Mouse (Mus musculus): ENCODE measurements around the gene Cd7. TPM values are rescaled to one million over a fixed set of nuclear protein-coding genes. Genes with fewer than 3 reads are reported as not detected.
A peak's percentile ranks its signal among the peaks of the same experiment; 100 is the strongest.

The Cd7 gene
- total and polyA plus RNA-seq, 3 experiments = 0.69 to 3.3 (median 0.69) TPM

DNA sequence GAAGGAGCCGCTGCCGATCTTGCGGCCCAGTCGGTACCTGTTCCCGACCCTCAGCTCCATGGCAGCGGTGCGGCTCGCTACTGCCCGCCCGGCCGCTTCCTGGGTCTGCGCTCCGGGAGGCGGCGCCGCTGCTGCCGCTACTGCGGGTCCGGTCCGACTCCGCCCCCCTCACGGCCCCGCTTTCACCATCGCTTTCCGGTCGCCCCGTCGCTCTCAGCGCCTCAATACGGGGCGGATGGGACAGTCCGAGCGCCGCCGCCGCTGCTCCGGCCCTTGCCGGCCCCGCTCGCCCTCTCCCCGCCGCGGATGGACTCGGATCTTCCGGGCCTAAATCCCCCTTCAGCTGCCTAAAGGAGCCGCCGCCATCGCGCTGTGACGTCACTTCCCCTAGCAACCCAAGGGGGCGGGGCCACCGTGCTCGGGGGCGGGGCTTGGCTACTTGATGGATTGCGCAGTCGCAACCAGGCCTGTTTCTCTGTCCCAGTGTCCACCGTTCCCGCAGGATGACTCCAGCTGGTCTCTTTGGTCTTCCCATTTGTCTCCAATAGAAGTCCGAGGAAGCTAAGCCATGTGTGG is 48.2 kb downstream of the Cd7 start, which contains the start of gene Csnk1d:
Gene Csnk1d, minus strand, starts transcription at position 380 of the 576 bp plus-strand sequence.
- peak; percentile 99 for DNase-seq

DNA sequence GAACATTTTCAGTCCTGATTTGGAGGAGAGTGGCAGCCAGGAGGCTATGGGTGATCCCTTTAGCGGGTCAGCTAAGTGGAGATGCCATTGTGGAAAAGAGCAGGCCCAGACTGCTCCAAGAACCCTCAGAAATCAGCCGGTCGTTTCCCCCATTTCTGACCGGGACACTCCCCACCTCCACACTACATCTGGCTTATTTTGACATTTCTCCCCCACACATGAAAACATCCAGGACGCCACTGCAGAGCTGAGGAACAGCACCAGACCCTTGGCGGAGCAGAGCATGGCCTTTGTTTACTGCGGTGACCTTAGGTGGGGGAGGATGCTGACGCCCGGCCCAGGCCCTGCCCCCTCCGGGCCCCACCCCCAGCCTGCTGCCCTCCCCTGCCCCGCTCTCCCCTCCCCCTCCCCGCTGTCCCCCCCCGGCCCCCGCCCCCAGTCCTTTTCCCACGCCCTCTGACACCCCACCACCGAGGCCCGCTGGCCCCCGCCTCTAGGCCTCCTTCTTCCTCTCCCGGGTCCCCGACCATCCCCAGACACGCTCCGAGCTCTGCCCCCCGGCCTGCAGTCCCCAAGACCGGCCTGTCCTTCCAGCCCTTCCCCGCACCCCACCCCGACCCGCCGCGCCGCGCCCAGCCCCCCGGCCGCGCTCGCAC is 49.0 kb downstream of the Cd7 start:
- peak; percentile 81 for DNase-seq

DNA sequence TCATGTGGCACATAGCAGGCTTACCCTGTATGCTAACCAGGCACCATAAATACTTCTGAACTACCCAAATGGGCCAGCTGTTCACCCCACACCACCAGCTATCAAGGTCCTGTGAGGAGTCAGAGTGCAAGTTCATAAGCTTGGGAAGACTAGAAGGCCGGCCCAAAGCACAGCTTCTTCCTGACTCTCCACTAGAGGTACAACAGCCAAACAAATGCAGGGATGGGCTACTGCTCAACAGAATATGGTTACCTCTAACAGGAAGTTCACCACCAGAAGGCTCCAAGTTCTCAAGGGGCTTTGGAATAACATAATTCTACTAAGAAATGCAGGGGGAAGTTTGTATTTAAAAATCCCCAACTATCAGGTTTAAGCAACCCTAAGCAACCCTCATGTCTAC is 49.7 kb downstream of the Cd7 start:
- no peak for DNase-seq

GRCm38 (mm10) chr11:120988410-120988809 is 50.8 kb downstream of the Cd7 start:
- DNase-seq = no peak

GRCm38 (mm10) chr11:120987608-120988007 is 51.6 kb downstream of the Cd7 start:
- DNase-seq = no peak

Other genes starting within 250 kb of the Cd7 start
- gene Dus1l, start 243.0 kb downstream of the Cd7 start, total RNA-seq (2021) = 10 to 100 TPM; 56.0 to 62.0 TPM
- 43.8 and 53.7 TPM in 2 replicates for gene Dus1l, start 243.0 kb downstream of the Cd7 start, polyA plus RNA-seq (2012; rRNA removed)
- gene Fasn, start 214.9 kb downstream of the Cd7 start, total RNA-seq (2021) = 1,000 to 10,000 TPM in 1 of 2 experiments, 100 to 1,000 TPM in 1; 505 to 2,290 TPM
- gene Fasn, start 214.9 kb downstream of the Cd7 start, polyA plus RNA-seq (2012; rRNA removed) = 7,384 and 9,917 TPM in 2 replicates
- 10 to 100 TPM in 1 of 2 experiments, 1 to 10 TPM in 1; 8.4 to 20.4 TPM for gene Ccdc57, start 106.5 kb downstream of the Cd7 start, total RNA-seq (2021)
- gene Ccdc57, start 106.5 kb downstream of the Cd7 start, polyA plus RNA-seq (2012; rRNA removed) = 2.7 and 3.5 TPM in 2 replicates
- 1 to 10 TPM; 1.2 to 1.3 TPM for gene Slc16a3, start 90.9 kb downstream of the Cd7 start, total RNA-seq (2021)
- 1.4 and 2.5 TPM in 2 replicates for gene Slc16a3, start 90.9 kb downstream of the Cd7 start, polyA plus RNA-seq (2012; rRNA removed)
- gene Csnk1d, start 48.1 kb downstream of the Cd7 start, total RNA-seq (2021) = 100 to 1,000 TPM; 114 to 126 TPM
- gene Csnk1d, start 48.1 kb downstream of the Cd7 start, polyA plus RNA-seq (2012; rRNA removed) = 39.8 and 48.7 TPM in 2 replicates
- not detected for gene Sectm1b, start 24.2 kb upstream of the Cd7 start, total RNA-seq (2021)
- gene Sectm1b, start 24.2 kb upstream of the Cd7 start, polyA plus RNA-seq (2012; rRNA removed) = not detected in 2 replicates
- gene Sectm1a, start 41.8 kb upstream of the Cd7 start, total RNA-seq (2021) = not detected
- gene Sectm1a, start 41.8 kb upstream of the Cd7 start, polyA plus RNA-seq (2012; rRNA removed) = 0.09 and 0.19 TPM in 2 replicates
- gene Tex19.2, start 79.3 kb upstream of the Cd7 start, total RNA-seq (2021) = not detected
- not detected in 2 replicates for gene Tex19.2, start 79.3 kb upstream of the Cd7 start, polyA plus RNA-seq (2012; rRNA removed)
- gene Tex19.1, start 106.7 kb upstream of the Cd7 start, total RNA-seq (2021) = not detected
- 0.18 TPM in 1 of 2 replicates, not detected in the other for gene Tex19.1, start 106.7 kb upstream of the Cd7 start, polyA plus RNA-seq (2012; rRNA removed)
- not detected for gene Uts2r, start 120.9 kb upstream of the Cd7 start, total RNA-seq (2021)
- 0.19 and 0.20 TPM in 2 replicates for gene Uts2r, start 120.9 kb upstream of the Cd7 start, polyA plus RNA-seq (2012; rRNA removed)
- 10 to 100 TPM in 1 of 2 experiments, 1 to 10 TPM in 1; 7.6 to 13.0 TPM for gene Hexdc, start 165.0 kb upstream of the Cd7 start, total RNA-seq (2021)
- 18.5 and 21.7 TPM in 2 replicates for gene Hexdc, start 165.0 kb upstream of the Cd7 start, polyA plus RNA-seq (2012; rRNA removed)
- 10 to 100 TPM; 27.9 to 28.5 TPM for gene Ogfod3, start 165.3 kb upstream of the Cd7 start, total RNA-seq (2021)
- 33.7 and 37.7 TPM in 2 replicates for gene Ogfod3, start 165.3 kb upstream of the Cd7 start, polyA plus RNA-seq (2012; rRNA removed)
- gene Cybc1, start 189.9 kb upstream of the Cd7 start, total RNA-seq (2021) = 10 to 100 TPM; 20.4 to 21.9 TPM
- gene Cybc1, start 189.9 kb upstream of the Cd7 start, polyA plus RNA-seq (2012; rRNA removed) = 18.7 and 18.8 TPM in 2 replicates
- gene Narf, start 197.8 kb upstream of the Cd7 start, total RNA-seq (2021) = 10 to 100 TPM; 14.4 to 22.8 TPM
- gene Narf, start 197.8 kb upstream of the Cd7 start, polyA plus RNA-seq (2012; rRNA removed) = 22.8 and 29.3 TPM in 2 replicates
- 10 to 100 TPM; 35.2 to 43.1 TPM for gene Foxk2, start 220.6 kb upstream of the Cd7 start, total RNA-seq (2021)
- 44.9 and 78.0 TPM in 2 replicates for gene Foxk2, start 220.6 kb upstream of the Cd7 start, polyA plus RNA-seq (2012; rRNA removed)